Mouse (Mus musculus) thymus, postnatal 10 days (tissue): Measurements from ENCODE around the gene Gm10518.

ENCODE experiments used
- DNase-seq, 2 experiments: peaks; one replicate each; pipeline ENCODE4 v3.0.0; 2021; ENCODE audit warnings: low spot score in 2 of 2

Gene Gm10518

GRCm38 (mm10) chr1:179833596-179833995 lies 30.4 kb downstream of the Gm10518 start:
- no peak for DNase-seq

GRCm38 (mm10) chr1:179835753-179836425 lies 32.7 kb downstream of the Gm10518 start:
- no peak for DNase-seq

- DNase-seq, result no peak
Observed at GRCm38 (mm10) chr1:179836426-179837404, 33.5 kb downstream of the Gm10518 start.

- no peak for DNase-seq
Observed at GRCm38 (mm10) chr1:179842568-179842967, 39.4 kb downstream of the Gm10518 start.

GRCm38 (mm10) chr1:179843981-179844380 lies 40.8 kb downstream of the Gm10518 start:
- no peak for DNase-seq

GRCm38 (mm10) chr1:179844894-179845293 lies 41.7 kb downstream of the Gm10518 start:
- peak; percentile 60 to 73 for DNase-seq

- DNase-seq, result no peak
Observed at GRCm38 (mm10) chr1:179845832-179846499, 42.8 kb downstream of the Gm10518 start.

- DNase-seq, result no peak
Observed at GRCm38 (mm10) chr1:179847173-179847572, 44.0 kb downstream of the Gm10518 start.

- peak; percentile 43 to 82 for DNase-seq
Observed at GRCm38 (mm10) chr1:179847759-179848389, 44.7 kb downstream of the Gm10518 start.

GRCm38 (mm10) chr1:179853421-179853820 lies 50.2 kb downstream of the Gm10518 start:
- peak in 1 of 2 experiments; percentile 21 for DNase-seq
